ENCODE assay signal across 9 mouse cellular contexts in genomic region chr1:189006267-189006666, GRCm38 (mm10). TPM values are rescaled to one million over a fixed set of nuclear protein-coding genes. Genes with fewer than 3 reads are reported as not detected.
DNase-seq lines count a peak whose midpoint lies in the region; ATAC-seq and TF ChIP-seq lines count a peak whose summit lies in the region.
"Had no signal": no experiment of that assay in that cellular context is flagged by ENCODE, and none has a peak within 500 bp of the region (broad histone marks: within the 10 kb centered on the region; RNA-seq: fewer than 3 reads in every experiment).

No protein-coding gene starts in this region.

- H3K27ac ChIP-seq in heart, embryonic 16.5 days (ENCODE audit: low read length), result no peak overlapping the region
- H3K27ac ChIP-seq in cortical plate, adult 2 months (ENCODE audit: insufficient read depth, low read length), result no peak overlapping the region
- no peak overlapping the region for H3K27ac ChIP-seq in hindbrain, postnatal 0 days
- H3K27ac ChIP-seq in midbrain, embryonic 14.5 days (replicated peaks; ENCODE audit: low read depth, low read length), result no peak overlapping the region

- no peak for DNase-seq in heart, adult 9 months (ENCODE audit: low spot score in 2 of 2)
- DNase-seq in hindbrain, postnatal 0 days (ENCODE audit: low spot score), result no peak
- DNase-seq in midbrain, embryonic 14.5 days, result no peak
- no peak for DNase-seq in frontal cortex, postnatal 10 days (ENCODE audit: low spot score in 2 of 2)
- no peak for DNase-seq in adrenal gland, adult (ENCODE audit: inconsistent age in 2 of 2, low spot score in 1 of 2)
- DNase-seq in spleen, postnatal 4 days (ENCODE audit: low spot score in 2 of 2), result no peak
- DNase-seq: gastrocnemius, postnatal 10 days had no signal

- H3K27me3 ChIP-seq in heart, embryonic 16.5 days (ENCODE audit: control insufficient read depth, insufficient read depth, low read length), result no peaks in the 10 kb centered on the region
- H3K27me3 ChIP-seq in hindbrain, postnatal 0 days (ENCODE audit: insufficient read depth, low read length), result no peaks in the 10 kb centered on the region
- no peaks in the 10 kb centered on the region for H3K27me3 ChIP-seq in midbrain, embryonic 14.5 days (ENCODE audit: control insufficient read depth, insufficient read depth, low read length)

- no peak for ATAC-seq in heart, embryonic 16.5 days (replicated peaks; ENCODE audit: extremely low read depth, insufficient read depth, low FRiP score)
- ATAC-seq in hindbrain, postnatal 0 days, result no peak
- no peak for ATAC-seq in midbrain, embryonic 14.5 days (ENCODE audit: low FRiP score, low TSS enrichment)

- no peak for TF ChIP-seq CTCF in cortical plate, adult 2 months (IDR thresholded peaks at IDR 0.05; ENCODE audit: extremely low read depth, insufficient read depth, low read length)
- TF ChIP-seq CTCF in hindbrain, postnatal 0 days (IDR thresholded peaks at IDR 0.05; ENCODE audit: low read depth), result no peak

- H3K9me3 ChIP-seq in heart, embryonic 16.5 days (replicated peaks; ENCODE audit: control insufficient read depth, low read length), result no peaks in the 10 kb centered on the region
- no peaks in the 10 kb centered on the region for H3K9me3 ChIP-seq in hindbrain, postnatal 0 days (ENCODE audit: low read length)
- no peaks in the 10 kb centered on the region for H3K9me3 ChIP-seq in midbrain, embryonic 14.5 days (ENCODE audit: control insufficient read depth, low read length)

- peak overlapping the region; percentile 85; the same call in 1 of the 2 replicates for H3K4me2 ChIP-seq in heart, embryonic 16.5 days (ENCODE audit: low read depth, low read length)
- H3K4me2 ChIP-seq in hindbrain, postnatal 0 days (ENCODE audit: low read depth, low read length), result peak overlapping the region; percentile 93
- H3K4me2 ChIP-seq in midbrain, embryonic 14.5 days (ENCODE audit: low read length), result peak overlapping the region; percentile 87

- H3K36me3 ChIP-seq in heart, embryonic 16.5 days (ENCODE audit: control insufficient read depth, insufficient read depth), result no peaks in the 10 kb centered on the region
- no peaks in the 10 kb centered on the region for H3K36me3 ChIP-seq in hindbrain, postnatal 0 days (ENCODE audit: insufficient read depth, low read length)
- no peaks in the 10 kb centered on the region for H3K36me3 ChIP-seq in midbrain, embryonic 14.5 days (ENCODE audit: control insufficient read depth, insufficient read depth, low read length)

- no peak overlapping the region for H3K9ac ChIP-seq in heart, embryonic 16.5 days (ENCODE audit: low read length)
- no peak overlapping the region for H3K9ac ChIP-seq in hindbrain, postnatal 0 days (replicated peaks; ENCODE audit: low read length)
- no peak overlapping the region for H3K9ac ChIP-seq in midbrain, embryonic 14.5 days (replicated peaks; ENCODE audit: low read length)

- peak overlapping the region; percentile 96 for H3K4me3 ChIP-seq in heart, embryonic 16.5 days (ENCODE audit: low read length)
- peak overlapping the region; percentile 12; the same call in 1 of the 2 replicates for H3K4me3 ChIP-seq in cortical plate, adult 2 months (ENCODE audit: insufficient read depth, low read length)
- H3K4me3 ChIP-seq in hindbrain, postnatal 0 days (ENCODE audit: low read length), result peak overlapping the region; percentile 97; the same call in 1 of the 2 replicates
- H3K4me3 ChIP-seq in midbrain, embryonic 14.5 days (replicated peaks; ENCODE audit: low read depth, low read length), result peak overlapping the region; percentile 94

- TF ChIP-seq POLR2A in cortical plate, adult 2 months (IDR thresholded peaks at IDR 0.05; ENCODE audit: extremely low read depth, insufficient read depth, low read length), result no peak

- H3K4me1 ChIP-seq in heart, embryonic 16.5 days (ENCODE audit: control insufficient read depth, insufficient read depth, low read length), result peaks cover 10% of the 10 kb centered on the region
- peaks cover 11% of the 10 kb centered on the region for H3K4me1 ChIP-seq in cortical plate, adult 2 months (ENCODE audit: control insufficient read depth, insufficient read depth, low read length)
- H3K4me1 ChIP-seq in hindbrain, postnatal 0 days (ENCODE audit: insufficient read depth, low read length), result peaks cover 10% of the 10 kb centered on the region
- peaks cover 22% of the 10 kb centered on the region for H3K4me1 ChIP-seq in midbrain, embryonic 14.5 days (ENCODE audit: control insufficient read depth, insufficient read depth, low read length)

- WGBS in heart, embryonic 16.5 days, result 48% methylated on average over 5 of the region's 5 CpGs
- WGBS in hindbrain, postnatal 0 days, result 62% methylated on average over 5 of the region's 5 CpGs
- WGBS in midbrain, embryonic 14.5 days, result 70% methylated on average over 5 of the region's 5 CpGs

RNA-seq across cellular contexts. Expression of gene Kctd3, which starts 1.4 kb away (rescaled TPM):
- 19.1 and 23.0 TPM in 2 replicates for polyA plus RNA-seq in heart, embryonic 16.5 days (2015; fragmentation: Nextera tagmentation; extraction: Ambion mirVana)
- 87.2 and 91.9 TPM in 2 replicates for polyA plus RNA-seq in cortical plate, adult 2 months (2012; rRNA removed)
- 65.0 and 73.8 TPM in 2 replicates for total RNA-seq in hindbrain, postnatal 0 days (2014; rRNA removed)
- 40.7 and 45.4 TPM in 2 replicates for polyA plus RNA-seq in hindbrain, postnatal 0 days (2015; fragmentation: Nextera tagmentation; extraction: Ambion mirVana)
- 43.1 and 53.9 TPM in 2 replicates for polyA plus RNA-seq in midbrain, embryonic 14.5 days (2014; fragmentation: Nextera tagmentation; extraction: Ambion mirVana)

Comparison
In these comparisons a context has a peak if more than half of its experiments do, and no peak if none do; other contexts are left out.
1. H3K4me3 ChIP-seq: peak in every context shown above with its lines; median percentile 97 in hindbrain, postnatal 0 days; 96 in heart, embryonic 16.5 days; 94 in midbrain, embryonic 14.5 days; 12 in cortical plate, adult 2 months.